Mouse (Mus musculus) megakaryocyte, embryonic 14.5 days (primary cell): ENCODE measurements at regions not wholly inside any gene's neighbourhood (a gene's known extent, or its start where the extent isn't known, plus 50 kb on each side); places are given as distances from the start of the nearest gene placed in this dataset.

ENCODE experiments used
- FLI1 ChIP-seq: IDR thresholded peaks from 2 replicates; pipeline ENCODE4 v1.6.1; 2012; ENCODE audit warnings: low read length, inconsistent platforms, mixed read lengths
- GATA1 ChIP-seq: IDR thresholded peaks from 3 replicates; pipeline ENCODE4 v1.6.1; 2012; ENCODE audit warnings: mixed read lengths, low read length, inconsistent platforms, borderline replicate concordance

DNA sequence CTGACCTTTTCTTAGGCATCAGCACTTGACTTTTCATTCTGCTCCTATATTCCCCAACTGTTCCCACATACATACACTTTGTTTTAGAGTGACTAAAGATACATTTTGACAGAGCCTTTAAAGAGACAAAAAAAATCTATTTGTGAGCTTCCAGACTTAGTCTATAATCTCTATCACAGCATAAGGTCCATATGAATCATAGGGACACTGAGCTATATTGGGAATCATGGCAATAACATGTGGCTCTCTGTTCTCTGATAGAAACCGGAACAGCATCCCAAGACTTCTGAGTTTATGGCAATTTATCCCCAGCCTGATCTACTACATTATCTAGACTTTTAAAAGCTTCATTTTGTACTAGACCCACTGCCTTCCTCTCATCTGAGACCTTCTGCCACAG is 69.8 kb upstream of the Plxna2 start:
- TF ChIP-seq GATA1 (no peak), FLI1 (no peak)
